Mouse (Mus musculus) large intestine, adult 2 months (tissue): ENCODE measurements around the gene G430095P16Rik. TPM values are rescaled to one million over a fixed set of nuclear protein-coding genes. Genes with fewer than 3 reads are reported as not detected.

Experiments used
- DNase-seq: peaks from one replicate; pipeline ENCODE4 v3.0.0-alpha.2; 2012; ENCODE audit warnings: low read depth, low spot score
- WGBS: fragments of 180-500 bp; shearing (Covaris S2); methylation state at CpG from one replicate; pipeline ENCODE4 v1.1.7; 2018; 5-methylcytosine and 5-hydroxymethylcytosine counted together
- polyA plus RNA-seq: library from polyadenylated mRNA; depleted of rRNA; stranded (reverse); fragments of >200 nt; gene quantifications from 2 replicates; pipeline ENCODE4 v1.2.3, GENCODE M21; 2012

The G430095P16Rik gene
- polyA plus RNA-seq, 1 experiment: 0.12 TPM

DNA sequence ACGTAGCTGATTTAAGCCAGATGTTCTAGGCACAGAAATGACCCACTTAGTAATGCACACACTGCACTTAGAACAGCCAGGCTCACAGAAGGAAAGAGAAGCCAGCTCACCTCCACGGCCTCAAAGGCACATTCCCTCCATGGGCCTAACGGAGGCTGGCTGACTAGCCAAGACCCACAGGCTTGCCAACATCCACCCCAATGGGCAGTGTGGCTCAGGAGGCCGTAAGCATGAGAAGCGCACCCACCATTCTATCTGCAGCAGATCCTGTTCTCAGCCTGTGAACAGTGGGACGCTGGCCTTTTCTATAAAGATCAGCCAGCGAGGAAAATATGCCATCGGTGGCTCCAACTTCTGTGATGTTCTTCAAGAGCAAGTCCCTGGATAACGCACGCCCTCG is 6.0 kb upstream of the G430095P16Rik start:
- WGBS: 90% methylated on average over 11 of the region's 11 CpGs
- DNase-seq: no peak

DNA sequence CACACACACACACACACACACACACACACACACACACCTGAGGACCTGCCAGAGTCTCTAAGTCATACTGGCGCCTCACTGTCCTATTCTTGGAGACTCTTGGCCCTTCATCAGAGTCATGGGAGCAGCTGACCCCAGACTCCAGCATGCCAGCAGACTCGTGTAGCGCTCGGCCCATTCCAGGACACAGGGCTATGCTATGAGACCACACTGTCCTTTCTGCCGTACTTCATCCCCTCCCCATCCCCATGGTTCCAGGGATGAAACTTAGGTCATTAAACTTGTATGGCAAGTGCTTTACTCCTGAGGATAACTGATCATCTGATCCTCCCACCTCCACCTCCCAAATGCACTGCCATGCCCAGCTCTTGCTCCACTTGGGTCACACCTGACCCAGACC is 4.3 kb upstream of the G430095P16Rik start:
- DNase-seq: no peak
- 89% methylated on average over 5 of the region's 5 CpGs for WGBS

DNA sequence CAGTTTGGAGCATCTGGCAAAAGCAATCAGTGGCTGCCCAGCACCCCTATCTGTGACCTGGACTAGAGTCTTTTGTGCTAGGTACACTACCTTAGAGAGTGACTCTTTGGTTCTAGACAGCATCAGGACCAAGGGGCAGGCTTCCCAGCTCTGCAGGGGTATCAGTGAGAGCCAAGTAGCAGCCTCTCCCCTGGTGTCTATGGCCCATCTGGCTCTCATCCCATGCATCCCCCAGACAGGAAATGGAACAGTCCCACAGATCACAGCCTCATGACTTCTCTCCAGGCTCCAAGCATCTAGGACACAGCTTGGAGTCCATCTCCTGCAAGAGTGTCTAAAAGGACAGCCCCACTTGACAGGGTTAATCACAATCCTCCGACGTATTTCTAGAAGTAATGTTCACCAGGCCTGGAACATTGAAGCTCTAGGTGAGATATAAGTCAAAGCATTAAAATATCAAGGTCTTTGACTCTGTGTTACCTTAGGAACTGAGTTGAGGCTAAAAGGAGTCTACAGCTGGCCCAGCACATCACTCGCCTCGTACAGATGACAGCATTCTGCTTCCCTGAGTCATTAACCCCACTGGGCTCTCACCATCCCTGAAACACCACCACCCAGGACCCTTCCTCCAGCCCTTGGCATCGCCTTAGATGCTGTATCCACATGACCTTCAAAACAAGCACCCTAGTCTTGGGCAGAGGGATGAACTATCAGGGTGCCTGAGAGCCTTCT is 3.7 kb upstream of the G430095P16Rik start:
- 92% methylated on average over 5 of the region's 5 CpGs for WGBS
- DNase-seq: no peak

- 22% methylated on average over 6 of the region's 6 CpGs for WGBS
- DNase-seq: no peak
Measured at GRCm38 (mm10) chr8:84722530-84722849, 317 bp upstream of the G430095P16Rik start.

- 35% methylated on average over 7 of the region's 7 CpGs for WGBS
Measured at GRCm38 (mm10) chr8:84723571-84723900, 729 bp downstream of the G430095P16Rik start.

DNA sequence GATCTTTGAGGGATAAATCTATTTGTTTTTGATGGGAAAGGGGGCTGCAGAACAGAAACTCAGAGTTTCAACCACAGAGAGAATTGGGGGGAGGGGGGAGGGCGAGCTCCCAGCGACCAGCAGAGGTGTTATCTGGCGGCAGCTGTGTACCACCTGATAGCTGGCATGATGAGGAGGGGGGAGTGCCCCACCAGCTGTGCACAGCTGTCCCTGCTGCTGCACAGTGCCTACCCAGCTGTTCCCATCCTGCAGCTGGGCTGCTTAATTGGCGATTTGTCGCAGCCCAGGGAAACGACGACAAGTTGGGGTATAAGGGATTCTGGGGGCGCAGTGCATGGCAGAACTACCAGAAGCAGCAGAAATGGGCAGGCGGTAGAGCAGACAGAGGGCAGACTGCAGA is 1.9 kb downstream of the G430095P16Rik start:
- WGBS: 79% methylated on average over 9 of the region's 9 CpGs
- DNase-seq: no peak

More at GRCm38 (mm10) chr8:84723571-84723900, 729 bp downstream of the G430095P16Rik start:
- no peak for DNase-seq

DNA sequence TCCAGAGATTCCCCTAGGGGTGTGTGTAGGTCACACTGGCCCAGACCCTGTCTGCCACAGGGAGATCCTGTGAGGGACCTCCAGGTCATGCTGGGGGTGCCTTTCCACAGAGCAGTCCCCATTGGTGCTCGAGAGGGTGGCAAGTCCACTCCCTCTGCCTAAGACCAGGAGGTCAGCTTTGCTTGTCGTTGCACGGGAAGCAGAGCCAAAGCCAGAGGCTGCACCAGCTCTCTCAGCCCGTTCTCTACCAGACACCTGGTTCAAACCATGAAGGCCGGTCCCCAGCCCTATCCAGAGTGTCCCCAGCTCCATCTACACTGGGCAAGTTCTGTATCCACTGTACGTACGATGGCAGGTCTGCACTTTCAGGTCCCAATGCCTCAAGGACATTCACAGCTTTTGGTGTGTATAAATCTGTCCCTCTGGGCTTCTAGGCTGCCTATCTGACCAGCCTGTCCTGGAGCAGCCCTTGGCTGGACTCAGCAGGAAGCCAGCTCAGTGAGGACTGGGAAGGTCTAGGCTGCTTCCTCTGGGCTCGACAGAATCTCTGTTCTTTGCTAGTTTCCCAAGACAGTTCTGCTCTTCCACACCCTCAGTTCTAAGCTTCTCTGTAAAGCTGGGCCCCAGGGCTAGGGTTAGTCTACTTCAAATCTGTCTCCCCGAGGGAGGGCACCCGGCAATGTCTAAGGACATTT is 2.6 kb downstream of the G430095P16Rik start:
- 72% methylated on average over 10 of the region's 10 CpGs for WGBS
- DNase-seq: no peak

DNA sequence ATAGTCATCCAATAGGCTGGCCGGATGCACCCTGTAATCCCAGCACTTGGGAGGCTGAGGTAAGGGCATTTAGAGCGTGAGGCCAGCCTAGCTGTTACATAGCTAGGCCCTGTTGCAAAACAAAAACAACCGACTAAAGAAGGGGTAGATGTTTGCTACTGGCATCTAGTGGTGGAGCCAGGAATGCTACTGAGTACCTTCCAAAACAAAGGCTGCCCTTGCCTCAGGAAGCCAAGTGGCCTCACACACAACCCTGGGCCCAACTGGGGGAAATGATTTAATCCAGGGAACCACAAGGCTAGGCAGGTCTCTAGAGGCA is 3.1 kb downstream of the G430095P16Rik start:
- no peak for DNase-seq
- 48% methylated on average over 3 of the region's 3 CpGs for WGBS

GRCm38 (mm10) chr8:84728474-84728873 is 5.7 kb downstream of the G430095P16Rik start:
- 70% methylated on average over 3 of the region's 3 CpGs for WGBS
- DNase-seq: no peak

DNA sequence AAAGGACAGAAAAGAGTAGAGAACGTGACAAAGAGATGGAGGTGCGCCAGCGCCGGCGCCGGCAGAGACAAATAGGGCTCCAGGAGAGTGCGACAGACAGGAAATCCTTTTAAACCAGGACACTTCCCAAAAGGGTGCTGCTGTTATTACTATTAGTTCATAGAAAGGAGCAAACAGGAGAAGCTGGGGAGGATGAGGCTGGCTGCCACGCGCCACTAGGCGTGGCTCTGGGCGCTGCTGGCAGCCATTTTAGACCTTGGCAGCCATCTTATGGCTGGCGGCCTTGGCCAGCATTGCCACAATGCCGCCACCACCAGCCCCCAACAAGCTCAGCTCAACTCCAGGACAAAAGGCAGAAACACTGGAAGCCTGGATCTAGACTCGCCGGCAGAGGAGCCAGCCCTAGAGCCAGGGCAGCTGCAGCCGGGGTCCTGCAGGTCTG is 7.1 kb downstream of the G430095P16Rik start:
- no peak for DNase-seq
- WGBS: 79% methylated on average over 16 of the region's 16 CpGs

DNA sequence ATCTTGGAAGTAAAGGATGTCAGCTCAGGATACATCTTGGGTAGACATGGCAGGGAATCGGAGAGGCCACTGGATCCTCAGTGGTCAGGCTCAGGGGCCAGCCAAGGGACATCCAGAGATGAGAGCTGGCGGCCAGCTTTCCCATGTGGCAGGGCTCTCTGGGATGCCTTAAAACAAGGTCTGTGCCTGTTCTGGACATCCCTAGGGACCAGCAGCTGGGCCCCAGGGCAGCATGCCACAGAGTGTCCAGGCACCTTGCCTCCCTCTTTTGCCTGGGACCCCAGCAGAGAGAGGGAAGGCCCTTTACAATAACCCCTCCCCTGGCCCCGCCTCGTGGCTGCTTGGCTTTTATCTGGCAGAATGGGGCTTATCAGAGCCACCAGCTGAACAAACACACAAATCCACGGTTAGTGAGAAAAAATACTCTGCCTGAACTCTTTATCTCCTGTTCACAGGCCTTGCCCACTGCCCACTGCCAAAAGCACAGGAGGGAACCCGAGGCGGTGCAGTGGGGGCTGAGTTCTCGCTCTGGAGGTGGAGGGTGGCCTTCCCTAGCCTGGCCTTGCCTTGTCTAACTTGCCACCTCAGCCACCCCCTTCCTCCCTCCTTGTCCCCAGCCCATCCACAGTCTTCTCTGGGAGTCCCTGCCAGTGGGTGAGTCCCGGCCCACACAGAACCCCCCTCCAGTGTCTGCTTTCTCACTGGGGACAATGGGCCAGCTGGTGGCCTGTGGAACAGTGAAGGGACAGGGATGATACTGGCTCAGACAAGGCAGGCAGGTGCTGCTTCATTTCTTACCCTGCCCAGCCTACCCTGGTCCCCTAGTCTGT is 7.9 kb downstream of the G430095P16Rik start:
- WGBS: 40% methylated on average over 9 of the region's 9 CpGs
- no peak for DNase-seq

- DNase-seq: no peak
- WGBS: 25% methylated on average over 11 of the region's 11 CpGs
Measured at GRCm38 (mm10) chr8:84731371-84732177, 8.8 kb downstream of the G430095P16Rik start.

DNA sequence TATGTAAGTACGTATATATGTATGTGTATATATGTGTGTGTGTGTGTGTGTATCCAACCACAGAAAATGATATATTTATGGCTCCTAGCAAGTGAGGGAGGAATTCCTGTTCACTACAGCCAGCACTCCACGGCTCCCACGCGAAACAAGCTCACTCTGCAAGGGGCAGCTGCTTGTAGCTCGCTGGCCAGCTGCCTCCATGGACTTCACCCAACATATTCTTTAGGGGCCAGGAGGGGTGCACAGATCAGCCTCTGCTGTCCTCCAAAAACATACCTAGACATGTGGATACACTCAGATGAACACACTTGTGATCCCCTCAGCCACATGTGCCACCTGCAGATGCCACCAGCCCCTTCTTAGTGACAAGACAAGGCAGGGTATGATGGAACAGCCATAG is 9.7 kb downstream of the G430095P16Rik start:
- no peak for DNase-seq
- WGBS: 45% methylated on average over 5 of the region's 5 CpGs

DNA sequence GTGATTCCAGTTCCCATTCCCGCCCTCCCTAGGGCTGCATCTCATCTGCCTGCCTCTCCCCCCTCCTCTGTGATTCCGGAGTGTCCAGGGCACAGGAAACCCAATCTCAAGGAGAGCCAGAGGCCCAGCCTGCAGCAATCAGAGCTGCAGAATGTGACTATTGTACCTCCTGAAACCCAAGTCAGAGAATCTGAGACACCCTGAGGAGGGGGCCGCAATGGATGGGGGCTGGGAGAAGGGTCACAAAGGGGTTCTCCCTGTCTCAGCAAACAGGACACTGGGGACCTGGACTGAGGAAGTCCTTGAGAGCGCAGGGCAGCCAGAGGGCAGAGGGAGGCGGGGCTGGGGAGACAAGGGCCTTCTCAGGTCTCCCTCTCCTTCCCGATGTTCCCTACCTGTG is 10.2 kb downstream of the G430095P16Rik start:
- whole genome bisulfite sequencing: 59% methylated on average over 6 of the region's 6 CpGs
- no peak for DNase-seq

DNA sequence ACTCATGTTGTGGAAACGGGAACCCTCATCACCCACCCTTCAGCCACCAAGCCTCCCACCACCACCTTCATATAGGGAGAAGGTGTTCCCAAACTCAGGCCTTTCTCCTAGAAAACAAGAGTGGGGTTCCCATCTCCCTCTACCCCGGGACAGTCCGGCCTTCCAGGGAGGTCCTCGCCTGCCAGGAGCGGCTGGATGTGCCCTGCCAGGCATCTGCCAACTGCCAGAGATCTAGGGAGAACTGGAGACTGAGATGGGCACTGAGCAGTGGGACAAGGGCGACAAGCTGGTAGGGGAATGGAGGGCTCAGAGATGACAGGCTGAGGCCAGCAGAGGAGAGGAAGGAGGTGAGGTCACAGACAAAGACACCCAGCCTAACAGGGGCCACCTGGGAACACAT is 11.2 kb downstream of the G430095P16Rik start:
- 89% methylated on average over 6 of the region's 6 CpGs for WGBS
- DNase-seq: no peak

DNA sequence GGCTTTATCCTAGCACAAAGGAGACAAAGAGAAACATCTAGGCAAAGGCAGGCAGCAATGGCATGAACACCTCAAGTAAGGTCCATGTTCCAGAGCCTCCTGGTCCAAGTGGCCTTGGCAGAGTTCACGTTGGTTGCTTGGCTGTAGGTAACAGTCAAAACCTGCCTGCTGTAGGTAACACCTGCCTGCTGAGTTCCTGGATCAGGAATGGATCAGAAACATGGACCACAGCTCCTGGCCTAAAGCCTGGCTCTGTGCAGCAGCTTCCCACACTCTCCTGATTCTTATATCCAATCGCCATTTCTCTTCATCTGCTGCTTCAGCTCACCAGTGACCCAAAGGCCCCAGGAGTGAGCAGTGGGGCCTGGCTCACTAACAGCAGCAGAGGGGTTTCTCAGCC is 11.9 kb downstream of the G430095P16Rik start:
- WGBS: 69% methylated on average over 2 of the region's 2 CpGs

GRCm38 (mm10) chr8:84735597-84735996 is 12.8 kb downstream of the G430095P16Rik start:
- DNase-seq: no peak
- WGBS: 78% methylated on average over 2 of the region's 2 CpGs

More for the DNA sequence above, 11.9 kb downstream of the G430095P16Rik start:
- no peak for DNase-seq

- 90% methylated on average over 4 of the region's 4 CpGs for WGBS
- no peak for DNase-seq
Measured at GRCm38 (mm10) chr8:84736521-84736920, 13.7 kb downstream of the G430095P16Rik start.

- DNase-seq: no peak
- WGBS: 7% methylated on average over 16 of the region's 16 CpGs
Measured at GRCm38 (mm10) chr8:84737608-84738007, 14.8 kb downstream of the G430095P16Rik start.

GRCm38 (mm10) chr8:84738266-84738665 is 15.5 kb downstream of the G430095P16Rik start:
- 55% methylated on average over 10 of the region's 10 CpGs for WGBS
- no peak for DNase-seq
